ENCODE assay signal across 28 mouse cellular contexts in the genomic region with DNA sequence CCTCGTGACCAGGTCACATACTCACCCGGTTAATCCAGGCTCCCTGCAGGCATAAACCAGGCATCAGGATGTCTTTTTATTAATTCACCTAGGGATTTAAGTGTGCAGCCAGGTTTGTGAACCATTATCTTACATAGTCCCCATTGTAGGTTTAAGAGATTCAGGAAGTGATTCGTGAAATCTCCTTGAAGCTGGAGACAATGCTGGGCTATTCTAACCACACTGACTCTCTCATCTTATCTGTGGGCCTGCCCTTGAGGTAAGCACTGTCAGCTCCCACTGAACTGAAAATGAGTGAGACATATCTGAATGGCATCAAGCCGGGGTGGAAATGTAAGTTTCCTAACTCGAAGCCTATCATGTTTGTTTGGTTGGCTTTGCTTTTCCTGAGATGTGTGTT. TPM values are rescaled to one million over a fixed set of nuclear protein-coding genes. Genes with fewer than 3 reads are reported as not detected.
DNase-seq lines count a peak whose midpoint lies in the region; ATAC-seq lines count a peak whose summit lies in the region.
"Had no signal": no experiment of that assay in that cellular context is flagged by ENCODE, and none has a peak within 500 bp of the region (broad histone marks: within the 10 kb centered on the region; RNA-seq: fewer than 3 reads in every experiment).

No protein-coding gene starts in this region.

- H3K9ac ChIP-seq in hindbrain, embryonic 14.5 days = no peak overlapping the region
- H3K9ac ChIP-seq: embryonic facial prominence, embryonic 13.5 days; forebrain, embryonic 13.5 days; heart, embryonic 12.5 days; heart, embryonic 15.5 days; hindbrain, embryonic 15.5 days had no signal

- 83% methylated on average over 5 of the region's 5 CpGs for WGBS in hindbrain, embryonic 14.5 days

- no peak overlapping the region for H3K27ac ChIP-seq in hindbrain, embryonic 14.5 days
- H3K27ac ChIP-seq: embryonic facial prominence, embryonic 10.5 days; embryonic facial prominence, embryonic 13.5 days; forebrain, embryonic 13.5 days; heart, embryonic 15.5 days; hindbrain, embryonic 15.5 days had no signal

- no peak overlapping the region for H3K4me2 ChIP-seq in hindbrain, embryonic 14.5 days (replicated peaks)
- H3K4me2 ChIP-seq: embryonic facial prominence, embryonic 13.5 days; forebrain, embryonic 13.5 days; heart, embryonic 12.5 days; heart, embryonic 15.5 days; hindbrain, embryonic 15.5 days had no signal

- no peaks in the 10 kb centered on the region for H3K27me3 ChIP-seq in hindbrain, embryonic 14.5 days (ENCODE audit: control insufficient read depth, insufficient read depth, low read length)
- H3K27me3 ChIP-seq: CH12.LX; embryonic facial prominence, embryonic 13.5 days; forebrain, embryonic 13.5 days; heart, embryonic 12.5 days; heart, embryonic 15.5 days; hindbrain, embryonic 15.5 days had no signal

- no peaks in the 10 kb centered on the region for H3K9me3 ChIP-seq in hindbrain, embryonic 14.5 days (ENCODE audit: control insufficient read depth, low read length)
- H3K9me3 ChIP-seq: embryonic facial prominence, embryonic 10.5 days; embryonic facial prominence, embryonic 13.5 days; forebrain, embryonic 13.5 days; G1E; heart, embryonic 12.5 days; heart, embryonic 15.5 days; hindbrain, embryonic 15.5 days had no signal

- H3K4me3 ChIP-seq in hindbrain, embryonic 14.5 days (replicated peaks; ENCODE audit: low read length) = no peak overlapping the region
- H3K4me3 ChIP-seq: embryonic facial prominence, embryonic 10.5 days; embryonic facial prominence, embryonic 13.5 days; erythroblast, embryonic 14.5 days; forebrain, embryonic 13.5 days; heart, embryonic 12.5 days; heart, embryonic 15.5 days; hindbrain, embryonic 15.5 days had no signal

- ATAC-seq in megakaryocyte, adult 5-6 weeks (ENCODE audit: poor library complexity, severe bottlenecking) = peak; percentile 45
- no peak for ATAC-seq in hindbrain, embryonic 14.5 days (ENCODE audit: low FRiP score)
- ATAC-seq: activated CD4-positive, CD25-positive, alpha-beta regulatory T cell, adult 4 months; forebrain, embryonic 13.5 days; forebrain, embryonic 16.5 days; intestine, postnatal 0 days had no signal

- H3K36me3 ChIP-seq in hindbrain, embryonic 14.5 days (replicated peaks; ENCODE audit: control insufficient read depth, insufficient read depth) = no peaks in the 10 kb centered on the region
- H3K36me3 ChIP-seq: embryonic facial prominence, embryonic 10.5 days; embryonic facial prominence, embryonic 13.5 days; G1E; heart, embryonic 12.5 days; heart, embryonic 15.5 days; hindbrain, embryonic 15.5 days had no signal

- H3K4me1 ChIP-seq in hindbrain, embryonic 14.5 days (replicated peaks; ENCODE audit: control insufficient read depth, insufficient read depth, low read length) = no peaks in the 10 kb centered on the region
- H3K4me1 ChIP-seq: embryonic facial prominence, embryonic 10.5 days; embryonic facial prominence, embryonic 13.5 days; forebrain, embryonic 13.5 days; heart, embryonic 15.5 days; hindbrain, embryonic 15.5 days had no signal

- DNase-seq in CD4-positive helper T cell, adult 2 months (ENCODE audit: low read depth, low spot score) = peak; percentile 18
- DNase-seq in T-cell, adult 2 months (ENCODE audit: low spot score) = peak; percentile 6
- no peak for DNase-seq in hindbrain, embryonic 14.5 days (ENCODE audit: low spot score)
- no peak for DNase-seq in left cerebral cortex, adult 18-20 months (ENCODE audit: low spot score in 2 of 2)
- no peak for DNase-seq in spleen, adult 18-20 months
- DNase-seq: adrenal gland, adult 8-10 months; adrenal gland, postnatal 25 days; cerebellum, adult 11-12 months; cerebellum, adult 9-10 months; cerebellum, postnatal 14 days; gastrocnemius, postnatal 10 days; gastrocnemius, postnatal 36 days; heart, adult 18-20 months; heart, postnatal 10 days; heart, postnatal 36 days had no signal

RNA-seq across cellular contexts. Expression of a gene that starts 49.3 kb away (rescaled TPM):
- total RNA-seq in megakaryocyte, adult 5-6 weeks (2015) = 28.1 and 30.8 TPM in 2 replicates
- 43.8 and 59.8 TPM in 2 replicates for total RNA-seq in megakaryocyte, adult 5-6 weeks (2017)
- 37.2 and 41.0 TPM in 2 replicates for polyA plus RNA-seq in hindbrain, embryonic 14.5 days (2014; fragmentation: Nextera tagmentation; extraction: Ambion mirVana)
- 10 to 100 TPM; 19.8 to 22.7 TPM for total RNA-seq in left cerebral cortex, adult 18-20 months (2021)

Comparison
In these comparisons a context has a peak if more than half of its experiments do, and no peak if none do; other contexts are left out.
1. DNase-seq: peak in CD4-positive helper T cell, adult 2 months (single experiment) and T-cell, adult 2 months (single experiment); none in hindbrain, embryonic 14.5 days (single experiment), left cerebral cortex, adult 18-20 months (0 of 2) and spleen, adult 18-20 months (0 of 2).